Mouse (Mus musculus): Measurements from ENCODE around the gene Pars2. TPM values are rescaled to one million over a fixed set of nuclear protein-coding genes. Genes with fewer than 3 reads are reported as not detected.

Gene Pars2
- total RNA-seq, 2 experiments from 2014 or later = 8.3 to 8.6 TPM

DNA sequence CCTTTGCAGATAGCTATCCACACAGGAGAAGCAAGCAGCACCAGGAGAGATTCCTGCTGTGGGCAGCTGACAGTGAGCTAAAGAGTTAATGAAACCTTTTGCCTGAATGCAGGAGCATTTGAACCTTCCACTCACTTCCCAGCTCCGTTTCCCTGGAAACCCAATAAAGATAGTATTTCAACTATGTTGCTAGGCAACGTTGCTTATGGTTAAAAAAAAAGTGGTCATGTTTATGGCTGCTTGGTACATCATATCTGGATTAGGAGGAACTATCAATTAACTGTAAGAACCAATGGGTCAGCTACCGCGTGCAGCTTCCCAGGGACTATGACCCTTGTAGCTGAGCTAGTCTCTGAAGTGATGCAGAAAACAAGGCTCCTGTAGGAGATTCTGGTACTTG lies 49.9 kb downstream of the Pars2 start:
- DNase-seq (ENCODE audit: low spot score in 2 of 2) = no peak

DNA sequence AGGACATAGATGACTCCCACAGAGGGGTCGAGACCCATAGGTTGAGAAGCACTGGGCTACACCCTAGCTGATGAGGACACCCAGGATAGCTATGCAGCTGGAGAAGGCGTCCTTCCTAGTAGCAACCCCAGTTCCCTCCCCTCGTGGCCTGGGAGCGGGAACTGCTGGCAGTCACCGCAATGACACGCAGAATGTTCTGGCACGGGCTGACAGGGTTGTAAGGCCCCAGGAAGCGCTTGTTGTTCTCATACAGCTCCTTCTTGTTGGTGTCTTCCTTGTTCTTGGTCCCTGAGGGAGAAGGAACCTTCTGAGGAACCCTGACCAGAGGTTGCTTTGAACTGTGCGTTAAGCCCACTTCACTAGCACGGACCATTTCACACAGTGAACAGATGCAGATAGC lies 53.1 kb downstream of the Pars2 start:
- DNase-seq (ENCODE audit: low spot score in 2 of 2) = peak; percentile 14 to 27

DNA sequence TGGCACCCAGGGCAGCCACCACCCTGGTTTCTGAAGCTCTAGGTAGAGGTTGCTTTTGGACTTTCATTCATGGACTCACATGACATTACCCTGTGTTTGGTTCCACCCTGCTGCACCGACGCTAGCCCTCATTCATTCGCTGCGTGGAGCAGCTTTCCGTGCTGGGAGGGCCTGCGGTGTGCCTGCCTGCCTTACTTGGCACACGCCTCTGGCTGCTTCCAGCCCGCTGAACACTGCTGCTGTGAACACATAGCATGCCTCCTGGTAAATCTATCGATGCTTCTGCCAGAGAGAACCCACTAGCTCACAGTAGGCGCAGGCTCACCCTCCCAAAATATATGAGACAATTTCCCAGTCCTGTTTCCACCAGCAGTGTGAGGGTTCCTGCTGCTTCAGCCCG lies 53.5 kb downstream of the Pars2 start:
- peak; percentile 56 to 60 for DNase-seq (ENCODE audit: low spot score in 2 of 2)

Other genes starting within 250 kb of the Pars2 start
- 1 to 10 TPM; 1.2 to 1.3 TPM for gene Pcsk9, start 186.7 kb upstream of the Pars2 start, total RNA-seq (2021)
- gene Bsnd, start 158.8 kb upstream of the Pars2 start, total RNA-seq (2021) = not detected
- gene Dhcr24, start 90.0 kb upstream of the Pars2 start, total RNA-seq (2021) = 10 to 100 TPM; 94.3 to 97.7 TPM
- under 1 TPM in 1 of 2 experiments, not detected in 1; 0.30 TPM for gene Lexm, start 33.8 kb upstream of the Pars2 start, total RNA-seq (2021)
- 1 to 10 TPM in 1 of 2 experiments, under 1 TPM in 1; 0.87 to 1.9 TPM for gene Ttc22, start 28.6 kb upstream of the Pars2 start, total RNA-seq (2021)
- gene Ttc4, start 27.9 kb downstream of the Pars2 start, total RNA-seq (2021) = 10 to 100 TPM; 44.5 to 52.2 TPM
- 1 to 10 TPM; 1.9 to 3.5 TPM for gene Mroh7, start 79.9 kb downstream of the Pars2 start, total RNA-seq (2021)
- not detected for gene Fam151a, start 82.8 kb downstream of the Pars2 start, total RNA-seq (2021)
- 10 to 100 TPM; 19.4 to 21.1 TPM for gene Acot11, start 153.9 kb downstream of the Pars2 start, total RNA-seq (2021)